Mouse (Mus musculus): Measurements from ENCODE around the gene Chn1. TPM values are rescaled to one million over a fixed set of nuclear protein-coding genes. Genes with fewer than 3 reads are reported as not detected.

Chn1 gene
- 9.4 TPM for polyA plus RNA-seq (2014; fragmentation: Illumina TruSeq; extraction: RNeasy Lipid Tissue Mini Kit (QIAGEN cat#74804); ENCODE audit: low read depth, low replicate concordance)

GRCm38 (mm10) chr2:73774786-73775682 is at the start of gene Chn1:
Chn1 (minus strand) TSS chr2:73775346.

GRCm38 (mm10) chr2:73580166-73580565 is 195.0 kb downstream of the Chn1 start, which contains the start of gene Chrna1:
Chrna1 (minus strand) TSS chr2:73580338.

Other genes with a start within 250 kb of the Chn1 start
- 35.4 TPM for gene Wipf1, start 245.6 kb downstream of the Chn1 start, polyA plus RNA-seq (2014; fragmentation: Illumina TruSeq; extraction: RNeasy Lipid Tissue Mini Kit (QIAGEN cat#74804); ENCODE audit: low read depth, low replicate concordance)
- not detected for gene Chrna1, start 195.0 kb downstream of the Chn1 start, polyA plus RNA-seq (2014; fragmentation: Illumina TruSeq; extraction: RNeasy Lipid Tissue Mini Kit (QIAGEN cat#74804); ENCODE audit: low read depth, low replicate concordance)
- gene Atf2, start 117.3 kb upstream of the Chn1 start, polyA plus RNA-seq (2014; fragmentation: Illumina TruSeq; extraction: RNeasy Lipid Tissue Mini Kit (QIAGEN cat#74804); ENCODE audit: low read depth, low replicate concordance) = 118 TPM
- gene Atp5g3, start 136.0 kb upstream of the Chn1 start, polyA plus RNA-seq (2014; fragmentation: Illumina TruSeq; extraction: RNeasy Lipid Tissue Mini Kit (QIAGEN cat#74804); ENCODE audit: low read depth, low replicate concordance) = 892 TPM